Comparison of ENCODE assay signal across 18 mouse cellular contexts in genomic region chr8:56094385-56094784, GRCm38 (mm10).
DNase-seq lines count a peak whose midpoint lies in the region; ATAC-seq lines count a peak whose summit lies in the region.
"Had no signal": no experiment of that assay in that cellular context is flagged by ENCODE, and none has a peak within 500 bp of the region (broad histone marks: within the 10 kb centered on the region; RNA-seq: fewer than 3 reads in every experiment).

No protein-coding gene starts in this region.

- H3K27me3 ChIP-seq in midbrain, embryonic 11.5 days (ENCODE audit: control insufficient read depth, insufficient read depth, low read length) = no peaks in the 10 kb centered on the region
- no peaks in the 10 kb centered on the region for H3K27me3 ChIP-seq in midbrain, embryonic 10.5 days (ENCODE audit: low read depth, poor library complexity, severe bottlenecking)
- H3K27me3 ChIP-seq in kidney, embryonic 16.5 days (ENCODE audit: insufficient read depth, low read length) = no peaks in the 10 kb centered on the region
- H3K27me3 ChIP-seq: forebrain, embryonic 13.5 days; heart, embryonic 12.5 days had no signal

- H3K4me2 ChIP-seq in midbrain, embryonic 11.5 days = no peak overlapping the region
- H3K4me2 ChIP-seq in kidney, embryonic 16.5 days (replicated peaks; ENCODE audit: low read depth, low read length) = no peak overlapping the region
- H3K4me2 ChIP-seq: forebrain, embryonic 13.5 days; heart, embryonic 12.5 days had no signal

- no peak overlapping the region for H3K27ac ChIP-seq in midbrain, embryonic 11.5 days (ENCODE audit: low read depth, low read length)
- H3K27ac ChIP-seq in midbrain, embryonic 10.5 days (replicated peaks) = no peak overlapping the region
- H3K27ac ChIP-seq in kidney, embryonic 16.5 days (ENCODE audit: low read length) = no peak overlapping the region
- H3K27ac ChIP-seq: embryonic facial prominence, embryonic 10.5 days; forebrain, embryonic 13.5 days; hindbrain, embryonic 10.5 days had no signal

- DNase-seq in kidney, adult 8-10 months = peak; percentile 8 to 17
- no peak for DNase-seq in kidney, postnatal 4 days
- peak; percentile 28 for DNase-seq in midbrain, embryonic 11.5 days (ENCODE audit: low spot score, missing footprints)
- no peak for DNase-seq in midbrain, embryonic 10.5 days (ENCODE audit: low spot score)
- DNase-seq in large intestine, adult 2 months (ENCODE audit: low read depth, low spot score) = peak; percentile 4
- DNase-seq in right cerebral cortex, adult 18-20 months = no peak
- DNase-seq: adrenal gland, adult 8-10 months; cerebellum, adult 11 months; cerebellum, adult 8-10 months; cerebellum, postnatal 36 days; forebrain, postnatal 0 days; gastrocnemius, postnatal 14 days had no signal

- no peak for ATAC-seq in midbrain, embryonic 11.5 days (ENCODE audit: low FRiP score)
- peak; percentile 59; the same call in 1 of the 2 replicates for ATAC-seq in kidney, embryonic 16.5 days (ENCODE audit: low FRiP score, low TSS enrichment)
- ATAC-seq in activated CD4-positive, CD25-positive, alpha-beta regulatory T cell, adult 4 months = no peak
- ATAC-seq: forebrain, embryonic 13.5 days; forebrain, postnatal 0 days had no signal

- H3K4me1 ChIP-seq in midbrain, embryonic 11.5 days (ENCODE audit: control insufficient read depth, insufficient read depth, low read length) = no peaks in the 10 kb centered on the region
- no peaks in the 10 kb centered on the region for H3K4me1 ChIP-seq in midbrain, embryonic 10.5 days
- 0 out of 2 replicates have a peak, but pooled peaks cover 2% of the 10 kb centered on the region for H3K4me1 ChIP-seq in kidney, embryonic 16.5 days (ENCODE audit: insufficient read depth, low read length)
- H3K4me1 ChIP-seq: embryonic facial prominence, embryonic 10.5 days; forebrain, embryonic 13.5 days; heart, embryonic 12.5 days; hindbrain, embryonic 10.5 days had no signal

- no peak overlapping the region for H3K4me3 ChIP-seq in midbrain, embryonic 11.5 days (ENCODE audit: low read depth, low read length)
- H3K4me3 ChIP-seq in midbrain, embryonic 10.5 days = no peak overlapping the region
- no peak overlapping the region for H3K4me3 ChIP-seq in kidney, embryonic 16.5 days (ENCODE audit: low read length)
- H3K4me3 ChIP-seq: embryonic facial prominence, embryonic 10.5 days; forebrain, embryonic 13.5 days; heart, embryonic 12.5 days; hindbrain, embryonic 10.5 days had no signal

- no peaks in the 10 kb centered on the region for H3K9me3 ChIP-seq in midbrain, embryonic 11.5 days (ENCODE audit: control insufficient read depth, low read length)
- no peaks in the 10 kb centered on the region for H3K9me3 ChIP-seq in midbrain, embryonic 10.5 days (replicated peaks)
- H3K9me3 ChIP-seq in kidney, embryonic 16.5 days (ENCODE audit: low read length) = no peaks in the 10 kb centered on the region
- H3K9me3 ChIP-seq: embryonic facial prominence, embryonic 10.5 days; forebrain, embryonic 13.5 days; heart, embryonic 12.5 days; hindbrain, embryonic 10.5 days had no signal

- H3K9ac ChIP-seq in midbrain, embryonic 11.5 days (ENCODE audit: low read length) = no peak overlapping the region
- H3K9ac ChIP-seq in kidney, embryonic 16.5 days (replicated peaks; ENCODE audit: low read length) = no peak overlapping the region
- H3K9ac ChIP-seq: forebrain, embryonic 13.5 days; forebrain, postnatal 0 days; heart, embryonic 12.5 days had no signal

- no peaks in the 10 kb centered on the region for H3K36me3 ChIP-seq in midbrain, embryonic 11.5 days (ENCODE audit: control insufficient read depth, insufficient read depth, low read length)
- H3K36me3 ChIP-seq in midbrain, embryonic 10.5 days = no peaks in the 10 kb centered on the region
- no peaks in the 10 kb centered on the region for H3K36me3 ChIP-seq in kidney, embryonic 16.5 days (ENCODE audit: insufficient read depth, low read length)
- H3K36me3 ChIP-seq: embryonic facial prominence, embryonic 10.5 days; heart, embryonic 12.5 days; hindbrain, embryonic 10.5 days had no signal

Comparison
In these comparisons a context has a peak if more than half of its experiments do, and no peak if none do; other contexts are left out.
1. DNase-seq: peak in kidney, adult 8-10 months (2 of 2), midbrain, embryonic 11.5 days (single experiment) and large intestine, adult 2 months (single experiment); none in kidney, postnatal 4 days (0 of 2), midbrain, embryonic 10.5 days (single experiment) and right cerebral cortex, adult 18-20 months (single experiment).